Mouse (Mus musculus) large intestine, adult 2 months (tissue): ENCODE measurements around the gene Dnlz. TPM values are rescaled to one million over a fixed set of nuclear protein-coding genes. Genes with fewer than 3 reads are reported as not detected.
A peak's percentile ranks its signal among the peaks of the same experiment; 100 is the strongest.

Experiments used
- DNase-seq: peaks from one replicate; pipeline ENCODE4 v3.0.0-alpha.2; 2012; ENCODE audit warnings: low read depth, low spot score
- WGBS: fragments of 180-500 bp; shearing (Covaris S2); methylation state at CpG from one replicate; pipeline ENCODE4 v1.1.7; 2018; 5-methylcytosine and 5-hydroxymethylcytosine counted together
- polyA plus RNA-seq: library from polyadenylated mRNA; depleted of rRNA; stranded (reverse); fragments of >200 nt; gene quantifications from 2 replicates; pipeline ENCODE4 v1.2.3, GENCODE M21; 2012; rRNA removed

Dnlz gene
- polyA plus RNA-seq, 1 experiment = 21.5 TPM

DNA sequence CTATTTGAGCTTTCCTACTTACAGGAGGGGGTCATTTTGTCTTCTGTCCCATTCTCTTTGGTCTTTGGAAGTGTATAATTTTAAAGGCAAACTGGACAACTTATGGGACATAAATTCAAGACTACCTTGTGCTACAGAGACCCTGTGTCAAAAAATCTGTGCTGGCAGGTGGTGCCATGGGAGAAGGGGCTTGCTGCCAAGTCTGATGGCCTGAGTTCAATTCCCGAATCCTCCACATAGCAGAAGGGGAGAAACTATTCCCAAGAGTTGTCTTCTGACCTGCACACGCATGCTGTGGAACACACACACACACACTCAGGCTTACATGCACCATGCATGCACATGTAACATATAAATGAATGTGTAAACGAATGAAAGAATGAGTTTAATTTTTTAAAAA is 45.2 kb downstream of the Dnlz start:
- no peak for DNase-seq
- 90% methylated on average over 3 of the region's 3 CpGs for WGBS

DNA sequence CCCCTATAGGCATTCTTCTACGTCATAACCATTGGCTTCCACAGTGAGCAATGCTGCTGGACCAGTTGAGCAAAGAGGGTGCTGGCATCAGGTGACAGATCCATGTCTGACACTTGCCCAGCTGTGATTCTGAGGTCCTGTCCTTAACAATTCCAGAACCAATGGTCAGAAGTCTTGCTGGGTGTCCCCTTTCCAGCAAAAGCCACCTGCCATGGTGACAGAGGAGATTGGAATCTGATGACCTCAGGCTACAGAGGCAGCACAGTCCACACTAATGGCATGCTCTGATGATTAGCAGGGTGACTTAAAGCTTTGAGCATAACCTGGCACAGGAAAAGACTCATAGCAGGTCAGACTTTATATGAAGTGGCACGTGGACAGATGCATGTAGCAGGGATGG is 46.4 kb downstream of the Dnlz start:
- WGBS = 64% methylated on average over 2 of the region's 2 CpGs
- DNase-seq = no peak

DNA sequence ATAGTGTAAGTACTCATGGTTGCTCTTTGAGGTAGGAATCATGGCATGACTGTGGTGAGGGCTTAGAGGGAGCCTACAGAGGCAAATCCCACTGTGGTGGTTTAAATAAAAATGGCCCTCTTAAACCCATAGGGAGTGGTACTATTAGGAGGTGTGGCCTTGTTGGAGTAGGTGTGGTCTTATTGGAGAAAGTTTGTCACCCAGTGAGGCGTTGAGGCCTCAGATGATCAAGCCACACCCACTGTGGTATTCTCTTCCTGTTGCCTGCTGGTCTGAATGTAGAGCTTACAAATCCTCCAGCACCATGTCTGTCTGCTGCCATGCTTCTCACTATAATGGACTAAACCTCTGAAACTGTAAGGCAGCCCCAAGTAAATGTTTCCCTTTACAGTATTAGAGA is 47.2 kb downstream of the Dnlz start:
- DNase-seq = no peak
- 40% methylated on average over 1 of the region's 1 CpGs for WGBS

GRCm38 (mm10) chr2:26302005-26302503 is 49.9 kb downstream of the Dnlz start:
- WGBS = 79% methylated on average over 10 of the region's 10 CpGs
- no peak for DNase-seq

- WGBS = 1% methylated on average over 3 of the region's 3 CpGs
Measured at GRCm38 (mm10) chr2:26300808-26301174, 51.1 kb downstream of the Dnlz start.

GRCm38 (mm10) chr2:26300161-26300807 is 51.6 kb downstream of the Dnlz start:
- WGBS = 24% methylated on average over 5 of the region's 5 CpGs
- DNase-seq = no peak

More at GRCm38 (mm10) chr2:26300808-26301174, 51.1 kb downstream of the Dnlz start:
- peak; percentile 57 for DNase-seq

DNA sequence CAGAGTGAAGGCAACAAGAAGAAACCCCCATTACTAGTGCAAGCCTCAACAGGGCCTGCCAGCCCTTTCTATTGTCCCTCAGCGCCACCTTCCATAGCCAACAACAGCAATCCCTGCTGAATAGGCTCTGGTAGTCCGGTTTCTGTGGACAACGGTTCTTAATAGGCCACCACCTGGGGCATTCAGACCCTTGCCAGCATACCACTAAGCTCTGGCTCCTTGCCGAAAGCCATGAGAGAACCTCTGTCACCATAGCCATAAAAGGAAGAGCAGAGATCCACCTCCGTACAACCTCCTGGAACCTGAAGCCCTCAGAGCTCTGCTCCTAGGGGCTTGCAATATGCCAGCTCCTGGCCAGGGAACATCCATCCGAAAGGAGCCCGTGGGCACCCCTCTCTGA is 52.6 kb downstream of the Dnlz start:
- no peak for DNase-seq
- WGBS = 66% methylated on average over 7 of the region's 7 CpGs

GRCm38 (mm10) chr2:26298856-26299230 is 53.1 kb downstream of the Dnlz start:
- 29% methylated on average over 4 of the region's 4 CpGs for WGBS
- no peak for DNase-seq

DNA sequence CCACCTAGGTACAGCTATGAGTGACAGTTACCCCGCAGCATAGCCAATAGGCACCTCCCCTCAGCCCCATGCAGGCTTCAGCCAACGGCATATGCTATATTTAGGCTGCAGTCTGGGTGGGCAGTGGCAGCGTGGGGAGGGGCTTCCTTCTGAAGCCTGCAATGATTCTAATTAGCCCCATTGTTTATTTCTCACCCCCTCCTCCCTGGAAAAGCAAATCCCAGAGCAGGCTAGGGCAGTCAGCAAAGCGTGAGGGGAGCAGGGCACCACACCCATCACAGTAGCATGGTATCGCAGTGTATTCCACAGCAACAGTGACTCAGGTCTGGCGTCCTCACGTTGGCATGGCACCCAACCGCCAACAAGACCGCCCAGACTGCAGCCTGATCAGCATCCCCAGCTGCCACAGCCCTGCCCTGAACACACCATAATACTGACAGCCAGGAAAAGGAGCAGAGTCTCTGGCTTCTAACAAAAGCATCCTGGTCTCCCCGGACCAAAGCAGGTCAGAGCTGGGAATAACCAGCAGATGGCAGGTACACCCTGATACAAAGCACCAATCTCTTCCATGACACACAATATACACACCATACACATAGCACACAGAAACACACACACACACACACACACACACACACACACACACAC is 53.6 kb downstream of the Dnlz start:
- WGBS = 5% methylated on average over 10 of the region's 10 CpGs
- no peak for DNase-seq

Other genes starting within 250 kb of the Dnlz start
- 14.1 and 32.1 TPM in 2 replicates for gene Nacc2, start 228.9 kb downstream of the Dnlz start, polyA plus RNA-seq
- 0.10 TPM in 1 of 2 replicates, not detected in the other for gene Lhx3, start 143.8 kb downstream of the Dnlz start, polyA plus RNA-seq
- gene Qsox2, start 114.6 kb downstream of the Dnlz start, polyA plus RNA-seq = 11.6 and 14.0 TPM in 2 replicates
- gene Ccdc187, start 57.6 kb downstream of the Dnlz start, polyA plus RNA-seq = 0.32 and 0.37 TPM in 2 replicates
- gene Gpsm1, start 36.6 kb downstream of the Dnlz start, polyA plus RNA-seq = 7.2 and 7.3 TPM in 2 replicates
- gene Card9, start 8.8 kb upstream of the Dnlz start, polyA plus RNA-seq = 13.3 and 41.9 TPM in 2 replicates
- gene Snapc4, start 28.5 kb upstream of the Dnlz start, polyA plus RNA-seq = 25.0 and 28.1 TPM in 2 replicates
- 72.4 and 89.7 TPM in 2 replicates for gene Entr1, start 37.2 kb upstream of the Dnlz start, polyA plus RNA-seq
- 32.9 and 40.9 TPM in 2 replicates for gene Pmpca, start 37.2 kb upstream of the Dnlz start, polyA plus RNA-seq
- 12.7 and 22.3 TPM in 2 replicates for gene Inpp5e, start 57.1 kb upstream of the Dnlz start, polyA plus RNA-seq
- 48.2 and 83.6 TPM in 2 replicates for gene Sec16a, start 93.1 kb upstream of the Dnlz start, polyA plus RNA-seq
- gene Notch1, start 164.6 kb upstream of the Dnlz start, polyA plus RNA-seq = 7.3 and 12.8 TPM in 2 replicates
- 78.2 and 80.4 TPM in 2 replicates for gene Egfl7, start 227.9 kb upstream of the Dnlz start, polyA plus RNA-seq
- not detected in 2 replicates for gene Gm20532, start 234.5 kb upstream of the Dnlz start, polyA plus RNA-seq